Mouse (Mus musculus) kidney, embryonic 15.5 days (tissue): ENCODE results near the gene Pard3. TPM values are rescaled to one million over a fixed set of nuclear protein-coding genes. Genes with fewer than 3 reads are reported as not detected.

Experiments used
- ATAC-seq: fragments of 200-750 bp; cut with Nextera tagmentation; replicated peaks from 2 replicates; pipeline ENCODE4 v1.8.0; 2017; ENCODE audit warnings: moderate TSS enrichment; ENCODE audit not compliant: low FRiP score
- H3K27ac ChIP-seq: fragments of 300-500 bp; sonication (generic); 2 replicates; pipeline ENCODE4 v1.5.1; 2015; ENCODE audit warnings: mild to moderate bottlenecking, inconsistent platforms
- H3K27me3 ChIP-seq: fragments of 300-500 bp; sonication (generic); 2 replicates; pipeline ENCODE4 v1.6.1; 2015; ENCODE audit warnings: inconsistent platforms
- H3K36me3 ChIP-seq: fragments of 300-500 bp; sonication (generic); 2 replicates; pipeline ENCODE4 v1.6.1; 2015; ENCODE audit warnings: inconsistent platforms
- H3K4me1 ChIP-seq: fragments of 300-500 bp; sonication (generic); 2 replicates; pipeline ENCODE4 v1.6.1; 2015; ENCODE audit warnings: inconsistent platforms
- H3K4me2 ChIP-seq: fragments of 300-500 bp; sonication (generic); 2 replicates; pipeline ENCODE4 v1.6.1; 2015; ENCODE audit warnings: moderate library complexity, mild to moderate bottlenecking, inconsistent platforms
- H3K4me3 ChIP-seq: fragments of 300-500 bp; sonication (generic); replicated peaks from 2 replicates; pipeline ENCODE4 v1.5.1; 2015; ENCODE audit warnings: mild to moderate bottlenecking, inconsistent platforms
- H3K9ac ChIP-seq: fragments of 300-500 bp; sonication (generic); 2 replicates; pipeline ENCODE4 v1.6.1; 2015; ENCODE audit warnings: mild to moderate bottlenecking, inconsistent platforms
- H3K9me3 ChIP-seq: fragments of 300-500 bp; sonication (generic); replicated peaks from 2 replicates; pipeline ENCODE4 v1.6.1; 2016; ENCODE audit warnings: inconsistent platforms
- WGBS: fragments of 180-500 bp; shearing (Covaris S2); methylation state at CpG from one replicate; pipeline ENCODE4 v1.1.7; 2015; ENCODE audit warnings: mixed read lengths; 5-methylcytosine and 5-hydroxymethylcytosine counted together
- polyA plus RNA-seq: library from polyadenylated mRNA; unstranded; fragments of >200 nt; fragmentation: Nextera tagmentation; extraction: Ambion mirVana; gene quantifications from 2 replicates; pipeline ENCODE4 v1.2.1, GENCODE M21; 2015

Gene Pard3
- polyA plus RNA-seq, 1 experiment from 2014 or later = 27.5 TPM

- Histone ChIP-seq H3K9me3 (no peaks in the 10 kb centered on the region), H3K4me3 (no peak overlapping the region), H3K27ac (no peak overlapping the region), H3K27me3 (no peaks in the 10 kb centered on the region), H3K4me2 (no peak overlapping the region), H3K36me3 (no peaks in the 10 kb centered on the region), H3K9ac (no peak overlapping the region), H3K4me1 (0 out of 2 replicates have a peak, but pooled peaks cover 10% of the 10 kb centered on the region)
- WGBS = 90% methylated on average over 3 of the region's 3 CpGs
- ATAC-seq = no peak
These were observed 207.5 kb downstream of the Pard3 start for GRCm38 (mm10) chr8:127271186-127271585.

DNA sequence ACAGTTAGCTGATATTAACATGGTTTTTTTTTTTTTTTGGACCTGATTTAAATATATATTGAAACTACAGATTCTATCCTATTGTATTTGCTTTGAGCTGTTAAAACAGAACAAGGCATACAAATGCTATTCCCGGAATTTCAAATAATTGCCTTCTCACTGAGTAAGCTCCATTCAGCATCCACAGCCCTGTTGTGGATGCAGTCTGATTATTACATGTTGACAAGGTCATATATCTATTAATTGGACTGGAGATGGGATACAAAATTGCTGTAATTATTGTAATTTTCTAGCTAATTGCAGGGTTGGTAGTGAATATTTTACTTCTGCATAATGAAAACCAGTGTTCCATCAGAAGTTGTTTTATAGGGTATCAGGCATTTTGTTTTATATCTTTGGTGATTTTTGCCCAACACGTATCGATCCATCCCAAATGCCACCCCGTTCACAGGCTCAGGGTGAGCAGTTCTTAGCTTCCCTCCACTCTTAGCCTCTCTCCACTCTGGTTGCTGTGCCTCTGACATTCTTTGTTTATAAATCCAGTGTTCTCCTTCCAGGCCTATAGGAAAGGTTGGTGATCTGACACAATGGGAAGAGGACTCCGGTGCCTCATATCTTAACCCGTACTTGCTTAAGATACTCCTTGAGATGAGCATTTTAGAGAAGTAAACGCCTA lies 216.7 kb downstream of the Pard3 start:
- no peaks in the 10 kb centered on the region for H3K9me3 ChIP-seq
- no peak overlapping the region for H3K9ac ChIP-seq
- no peak overlapping the region for H3K4me2 ChIP-seq
- ATAC-seq = no peak
- no peak overlapping the region for H3K4me3 ChIP-seq
- peaks cover 6% of the 10 kb centered on the region; the same call in 1 of the 2 replicates for H3K4me1 ChIP-seq
- no peaks in the 10 kb centered on the region for H3K27me3 ChIP-seq
- H3K27ac ChIP-seq = no peak overlapping the region
- 91% methylated on average over 7 of the region's 7 CpGs for WGBS
- peaks cover 14% of the 10 kb centered on the region; the same call in 1 of the 2 replicates for H3K36me3 ChIP-seq

GRCm38 (mm10) chr8:127281035-127281434 lies 217.3 kb downstream of the Pard3 start:
- Histone ChIP-seq H3K4me2 (no peak overlapping the region), H3K9me3 (no peaks in the 10 kb centered on the region), H3K27ac (no peak overlapping the region), H3K27me3 (no peaks in the 10 kb centered on the region), H3K4me3 (no peak overlapping the region), H3K36me3 (peaks cover 16% of the 10 kb centered on the region; the same call in 1 of the 2 replicates), H3K4me1 (peaks cover 6% of the 10 kb centered on the region; the same call in 1 of the 2 replicates), H3K9ac (no peak overlapping the region)
- 91% methylated on average over 4 of the region's 4 CpGs for WGBS
- ATAC-seq = no peak

- Histone ChIP-seq H3K4me3 (no peak overlapping the region), H3K27me3 (no peaks in the 10 kb centered on the region), H3K9ac (no peak overlapping the region), H3K36me3 (peaks cover 3% of the 10 kb centered on the region; the same call in 1 of the 2 replicates), H3K9me3 (no peaks in the 10 kb centered on the region), H3K4me2 (no peak overlapping the region), H3K27ac (no peak overlapping the region), H3K4me1 (peaks cover 3% of the 10 kb centered on the region; the same call in 1 of the 2 replicates)
- ATAC-seq = 0 out of 2 replicates have a peak, but pooled peaks have one; percentile 25
- 80% methylated on average over 9 of the region's 9 CpGs for WGBS
These were observed 220.9 kb downstream of the Pard3 start for GRCm38 (mm10) chr8:127284462-127285216.

DNA sequence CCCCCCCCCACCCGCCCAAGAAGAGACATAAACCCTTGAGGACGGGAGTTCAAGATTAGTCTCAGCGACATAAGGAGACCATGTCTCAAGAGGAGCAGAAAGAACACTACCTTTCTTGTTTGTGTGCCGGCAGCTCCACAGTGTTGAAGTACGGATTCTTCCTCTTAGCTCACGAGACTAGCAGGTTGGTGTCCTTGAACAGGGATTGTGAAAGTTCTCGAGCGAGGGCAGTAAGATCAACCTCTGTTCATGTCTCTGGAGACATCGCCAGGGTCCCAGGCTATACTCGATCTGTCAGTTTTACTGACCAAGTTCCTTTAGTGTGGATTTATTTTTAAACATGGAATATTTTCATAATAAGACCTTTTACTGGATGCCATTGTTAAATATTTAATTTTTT lies 224.1 kb downstream of the Pard3 start:
- ATAC-seq = no peak
- no peaks in the 10 kb centered on the region for H3K27me3 ChIP-seq
- WGBS = 96% methylated on average over 10 of the region's 10 CpGs
- no peak overlapping the region for H3K27ac ChIP-seq
- H3K36me3 ChIP-seq = peaks cover 3% of the 10 kb centered on the region; the same call in 1 of the 2 replicates
- H3K9me3 ChIP-seq = no peaks in the 10 kb centered on the region
- no peak overlapping the region for H3K4me2 ChIP-seq
- H3K4me1 ChIP-seq = peaks cover 3% of the 10 kb centered on the region; the same call in 1 of the 2 replicates
- H3K4me3 ChIP-seq = no peak overlapping the region
- no peak overlapping the region for H3K9ac ChIP-seq

DNA sequence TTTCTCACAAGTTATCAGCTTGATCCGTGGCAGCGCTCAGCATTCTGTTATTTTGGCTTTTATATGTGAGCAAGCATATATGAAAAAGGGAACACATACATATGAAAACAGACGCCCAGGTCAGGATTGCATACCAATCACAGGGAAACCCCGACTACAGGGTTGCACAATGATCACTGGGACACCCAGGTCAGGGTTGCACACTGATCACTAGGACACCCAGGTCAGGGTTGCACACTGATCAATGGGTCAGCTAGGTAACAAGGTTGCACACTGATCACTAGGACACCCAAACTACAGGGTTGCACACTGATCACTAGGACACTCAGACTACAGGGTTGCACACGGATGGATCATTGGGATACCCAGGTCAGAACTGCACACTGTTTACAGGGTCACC lies 228.6 kb downstream of the Pard3 start:
- 90% methylated on average over 5 of the region's 5 CpGs for WGBS

GRCm38 (mm10) chr8:127293025-127293729 lies 229.5 kb downstream of the Pard3 start:
- H3K9me3 ChIP-seq = no peaks in the 10 kb centered on the region
- 70% methylated on average over 6 of the region's 6 CpGs for whole genome bisulfite sequencing
- no peaks in the 10 kb centered on the region for H3K36me3 ChIP-seq
- H3K4me2 ChIP-seq = no peak overlapping the region
- no peak for ATAC-seq
- no peaks in the 10 kb centered on the region for H3K27me3 ChIP-seq
- no peak overlapping the region for H3K9ac ChIP-seq
- H3K4me1 ChIP-seq = 0 out of 2 replicates have a peak, but pooled peaks cover 2% of the 10 kb centered on the region
- H3K27ac ChIP-seq = no peak overlapping the region
- H3K4me3 ChIP-seq = no peak overlapping the region

More for the DNA sequence above, 228.6 kb downstream of the Pard3 start:
- Histone ChIP-seq H3K27ac (no peak overlapping the region), H3K27me3 (no peaks in the 10 kb centered on the region), H3K4me1 (0 out of 2 replicates have a peak, but pooled peaks cover 2% of the 10 kb centered on the region), H3K36me3 (no peaks in the 10 kb centered on the region), H3K9ac (no peak overlapping the region), H3K9me3 (no peaks in the 10 kb centered on the region), H3K4me3 (no peak overlapping the region), H3K4me2 (no peak overlapping the region)
- no peak for ATAC-seq

DNA sequence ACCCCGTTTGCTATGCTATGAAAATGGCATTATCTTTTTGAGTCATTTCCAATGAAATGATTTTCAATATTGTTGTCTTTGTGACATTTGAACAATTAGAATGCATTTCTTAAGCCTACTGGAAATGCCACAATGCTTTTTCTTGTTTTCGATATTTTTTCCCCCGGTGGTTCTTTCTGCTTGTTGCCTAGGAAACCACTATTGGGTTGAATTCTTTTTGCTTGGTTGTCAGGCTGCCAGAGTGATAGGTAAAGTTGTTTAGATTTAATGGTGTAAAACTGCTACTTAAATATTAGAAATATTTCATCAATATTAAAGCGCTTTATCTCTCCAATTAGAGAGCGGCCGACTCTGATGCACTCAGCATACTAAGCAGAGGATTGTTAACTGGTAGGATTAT lies 230.4 kb downstream of the Pard3 start:
- no peaks in the 10 kb centered on the region for H3K9me3 ChIP-seq
- H3K36me3 ChIP-seq = no peaks in the 10 kb centered on the region
- 0 out of 2 replicates have a peak, but pooled peaks cover 2% of the 10 kb centered on the region for H3K4me1 ChIP-seq
- H3K9ac ChIP-seq = no peak overlapping the region
- no peaks in the 10 kb centered on the region for H3K27me3 ChIP-seq
- H3K4me3 ChIP-seq = no peak overlapping the region
- H3K27ac ChIP-seq = no peak overlapping the region
- WGBS = 92% methylated on average over 6 of the region's 6 CpGs
- no peak for ATAC-seq
- H3K4me2 ChIP-seq = no peak overlapping the region

DNA sequence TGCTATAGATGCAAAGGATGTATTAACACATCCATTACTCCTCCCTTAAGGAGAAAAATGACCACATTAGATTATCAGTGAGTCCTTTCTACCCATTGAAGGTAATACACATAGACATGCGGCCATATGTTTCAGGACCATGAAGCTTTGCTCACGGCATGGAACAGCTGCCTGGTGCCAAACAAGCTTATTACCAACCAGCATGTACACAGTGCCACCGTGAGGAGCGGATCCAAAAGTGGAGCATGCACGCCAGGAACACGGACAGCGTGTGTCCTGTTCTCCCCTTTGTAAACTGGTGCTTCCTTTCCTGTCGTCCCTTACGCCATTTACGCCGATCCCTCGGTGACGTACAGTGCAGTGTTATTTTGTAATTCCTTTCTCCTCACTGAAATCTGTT lies 232.2 kb downstream of the Pard3 start:
- H3K36me3 ChIP-seq = no peaks in the 10 kb centered on the region
- no peak overlapping the region for H3K9ac ChIP-seq
- H3K4me3 ChIP-seq = no peak overlapping the region
- ATAC-seq = no peak
- H3K27ac ChIP-seq = no peak overlapping the region
- 0 out of 2 replicates have a peak, but pooled peaks cover 2% of the 10 kb centered on the region for H3K4me1 ChIP-seq
- H3K4me2 ChIP-seq = no peak overlapping the region
- no peaks in the 10 kb centered on the region for H3K9me3 ChIP-seq
- WGBS = 97% methylated on average over 13 of the region's 13 CpGs
- H3K27me3 ChIP-seq = no peaks in the 10 kb centered on the region

GRCm38 (mm10) chr8:127300493-127300892 lies 236.8 kb downstream of the Pard3 start:
- Histone ChIP-seq H3K9me3 (no peaks in the 10 kb centered on the region), H3K9ac (no peak overlapping the region), H3K27ac (no peak overlapping the region), H3K4me3 (no peak overlapping the region), H3K4me1 (peaks cover 9% of the 10 kb centered on the region; the same call in 1 of the 2 replicates), H3K27me3 (no peaks in the 10 kb centered on the region), H3K36me3 (no peaks in the 10 kb centered on the region), H3K4me2 (no peak overlapping the region)
- no peak for ATAC-seq
- WGBS = 82% methylated on average over 5 of the region's 5 CpGs

DNA sequence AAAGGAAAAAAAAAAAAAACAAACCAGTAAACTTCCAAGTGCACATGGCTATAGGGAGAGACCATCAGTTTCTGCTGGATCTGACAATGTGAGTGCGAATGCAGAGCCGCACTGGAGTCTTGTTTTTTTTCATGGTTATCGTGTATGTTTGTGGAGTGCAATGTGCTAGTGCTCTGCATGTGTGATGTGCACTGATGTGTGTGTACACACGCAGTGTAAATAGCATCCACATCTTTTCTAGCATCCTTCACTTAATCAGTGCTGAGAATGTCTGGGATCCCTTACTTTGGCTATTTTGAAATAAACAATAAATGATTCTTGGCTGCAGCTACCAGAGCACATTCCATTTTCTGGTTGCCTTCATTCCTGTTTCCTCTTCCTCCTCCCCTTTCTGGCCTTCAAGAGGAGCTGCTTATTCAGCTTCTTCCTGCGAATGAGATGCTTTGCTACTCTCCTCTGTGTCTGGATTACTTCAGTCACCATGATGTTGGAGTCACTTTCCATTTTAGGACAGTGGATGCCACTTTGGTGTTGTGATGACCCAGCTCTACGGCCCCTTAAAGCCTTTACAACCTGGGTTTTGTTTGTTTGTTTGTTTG lies 239.3 kb downstream of the Pard3 start:
- no peaks in the 10 kb centered on the region; the same call in 1 of the 2 replicates for H3K36me3 ChIP-seq
- no peak overlapping the region for H3K27ac ChIP-seq
- H3K4me1 ChIP-seq = peaks cover 13% of the 10 kb centered on the region
- no peak overlapping the region for H3K4me2 ChIP-seq
- no peak overlapping the region for H3K9ac ChIP-seq
- H3K4me3 ChIP-seq = no peak overlapping the region
- H3K27me3 ChIP-seq = no peaks in the 10 kb centered on the region
- no peak for ATAC-seq
- WGBS = 86% methylated on average over 6 of the region's 6 CpGs
- no peaks in the 10 kb centered on the region for H3K9me3 ChIP-seq
